Comparison of ENCODE assay signal across 16 mouse cellular contexts in the genomic region with DNA sequence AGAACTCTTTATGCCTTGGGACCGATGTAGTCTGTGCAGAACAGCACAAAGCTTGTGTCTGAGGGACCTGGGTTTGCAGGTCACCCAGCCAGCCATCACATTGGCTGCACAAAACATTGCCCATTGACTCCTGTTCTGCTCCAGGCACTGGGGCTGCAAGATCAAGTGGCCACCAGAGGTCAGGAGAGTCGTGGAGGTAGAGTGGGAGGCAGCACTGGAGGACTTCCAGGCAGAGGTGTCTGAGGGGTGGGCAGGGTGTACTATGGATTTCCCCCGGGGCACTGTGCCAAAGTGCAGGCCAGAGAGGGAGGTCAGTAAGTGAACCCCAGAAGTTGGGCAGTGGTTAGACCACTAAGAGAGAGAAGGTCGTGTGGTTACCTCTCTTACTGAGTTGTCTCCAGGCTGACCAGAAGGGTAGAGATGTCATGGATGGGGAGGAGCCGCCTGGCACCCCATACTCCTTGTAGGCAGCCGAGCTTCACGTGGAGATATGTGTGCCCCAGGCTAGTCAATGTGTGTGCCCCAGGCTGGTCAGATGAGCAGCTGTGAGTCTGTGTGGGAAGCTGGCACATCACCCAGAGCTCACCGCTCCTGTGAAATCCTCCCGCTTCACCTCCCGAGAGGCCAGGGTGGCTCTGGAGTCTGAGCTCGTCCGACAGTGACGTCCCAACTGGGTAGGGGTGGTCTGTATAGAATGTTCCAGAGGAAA. TPM values are rescaled to one million over a fixed set of nuclear protein-coding genes. Genes with fewer than 3 reads are reported as not detected.
DNase-seq lines count a peak whose midpoint lies in the region; ATAC-seq and TF ChIP-seq lines count a peak whose summit lies in the region.
"Had no signal": no experiment of that assay in that cellular context is flagged by ENCODE, and none has a peak within 500 bp of the region (broad histone marks: within the 10 kb centered on the region; RNA-seq: fewer than 3 reads in every experiment).

No protein-coding gene starts in this region.

- TF ChIP-seq CTCF in forebrain, postnatal 0 days (IDR thresholded peaks at IDR 0.05; ENCODE audit: low read depth), result 0 out of 2 replicates have a peak, but pooled peaks have one; percentile 6
- peak; percentile 23; the same call in 1 of the 2 replicates for TF ChIP-seq CTCF in lung, embryonic 14.5 days (IDR thresholded peaks at IDR 0.05; ENCODE audit: low read depth)
- no peak for TF ChIP-seq CTCF in cortical plate, adult 2 months (IDR thresholded peaks at IDR 0.05; ENCODE audit: extremely low read depth, insufficient read depth, low read length)

- H3K4me2 ChIP-seq in forebrain, postnatal 0 days (ENCODE audit: low read depth), result no peak overlapping the region
- H3K4me2 ChIP-seq in forebrain, embryonic 13.5 days, result no peak overlapping the region
- no peak overlapping the region for H3K4me2 ChIP-seq in lung, embryonic 14.5 days
- H3K4me2 ChIP-seq: heart, embryonic 15.5 days; stomach, embryonic 15.5 days had no signal

- ATAC-seq in forebrain, postnatal 0 days, result no peak
- no peak for ATAC-seq in forebrain, embryonic 13.5 days
- ATAC-seq in lung, embryonic 14.5 days (ENCODE audit: insufficient read depth), result no peak

- H3K36me3 ChIP-seq in forebrain, postnatal 0 days (ENCODE audit: insufficient read depth), result peaks cover 34% of the 10 kb centered on the region
- H3K36me3 ChIP-seq in forebrain, embryonic 13.5 days (ENCODE audit: poor library complexity, severe bottlenecking), result peaks cover 64% of the 10 kb centered on the region
- H3K36me3 ChIP-seq in lung, embryonic 14.5 days (ENCODE audit: insufficient read depth), result no peaks in the 10 kb centered on the region
- H3K36me3 ChIP-seq: G1E; heart, embryonic 15.5 days; stomach, embryonic 15.5 days had no signal

- no peaks in the 10 kb centered on the region for H3K27me3 ChIP-seq in forebrain, postnatal 0 days (ENCODE audit: insufficient read depth, low read length)
- no peaks in the 10 kb centered on the region for H3K27me3 ChIP-seq in forebrain, embryonic 13.5 days
- no peaks in the 10 kb centered on the region for H3K27me3 ChIP-seq in lung, embryonic 14.5 days (ENCODE audit: insufficient read depth, low read length)
- H3K27me3 ChIP-seq: heart, embryonic 15.5 days; stomach, embryonic 15.5 days had no signal

- WGBS in forebrain, postnatal 0 days, result 83% methylated on average over 13 of the region's 13 CpGs
- WGBS in forebrain, embryonic 13.5 days, result 86% methylated on average over 13 of the region's 13 CpGs
- WGBS in lung, embryonic 14.5 days, result 75% methylated on average over 13 of the region's 13 CpGs

- no peaks in the 10 kb centered on the region for H3K9me3 ChIP-seq in forebrain, postnatal 0 days (ENCODE audit: low read length)
- H3K9me3 ChIP-seq in forebrain, embryonic 13.5 days (replicated peaks), result no peaks in the 10 kb centered on the region
- no peaks in the 10 kb centered on the region for H3K9me3 ChIP-seq in lung, embryonic 14.5 days (ENCODE audit: low read depth, low read length)
- H3K9me3 ChIP-seq: G1E; heart, embryonic 15.5 days; stomach, embryonic 15.5 days had no signal

- TF ChIP-seq POLR2A in cortical plate, adult 2 months (IDR thresholded peaks at IDR 0.05; ENCODE audit: extremely low read depth, insufficient read depth, low read length), result no peak

- no peak overlapping the region for H3K4me3 ChIP-seq in forebrain, postnatal 0 days (ENCODE audit: low read depth, low read length)
- no peak overlapping the region for H3K4me3 ChIP-seq in forebrain, embryonic 13.5 days
- H3K4me3 ChIP-seq in lung, embryonic 14.5 days (ENCODE audit: low read depth, low read length), result no peak overlapping the region
- no peak overlapping the region; the same call in 1 of the 2 replicates for H3K4me3 ChIP-seq in cortical plate, adult 2 months (ENCODE audit: insufficient read depth, low read length)
- H3K4me3 ChIP-seq: heart, embryonic 15.5 days; stomach, embryonic 15.5 days had no signal

- H3K4me1 ChIP-seq in forebrain, postnatal 0 days (ENCODE audit: insufficient read depth), result no peaks in the 10 kb centered on the region; the same call in 1 of the 2 replicates
- no peaks in the 10 kb centered on the region for H3K4me1 ChIP-seq in forebrain, embryonic 13.5 days
- no peaks in the 10 kb centered on the region for H3K4me1 ChIP-seq in lung, embryonic 14.5 days (ENCODE audit: insufficient read depth)
- peaks cover 14% of the 10 kb centered on the region for H3K4me1 ChIP-seq in cortical plate, adult 2 months (ENCODE audit: control insufficient read depth, insufficient read depth, low read length)
- H3K4me1 ChIP-seq: stomach, embryonic 15.5 days had no signal

- H3K9ac ChIP-seq in forebrain, postnatal 0 days, result no peak overlapping the region
- no peak overlapping the region for H3K9ac ChIP-seq in forebrain, embryonic 13.5 days
- no peak overlapping the region for H3K9ac ChIP-seq in lung, embryonic 14.5 days
- H3K9ac ChIP-seq: heart, embryonic 15.5 days; stomach, embryonic 15.5 days had no signal

- H3K27ac ChIP-seq in forebrain, postnatal 0 days (ENCODE audit: low read depth, low read length), result no peak overlapping the region
- H3K27ac ChIP-seq in forebrain, embryonic 13.5 days, result no peak overlapping the region
- H3K27ac ChIP-seq in lung, embryonic 14.5 days (ENCODE audit: low read depth), result no peak overlapping the region
- peak overlapping the region; percentile 25; the same call in 1 of the 2 replicates for H3K27ac ChIP-seq in cortical plate, adult 2 months (ENCODE audit: insufficient read depth, low read length)
- H3K27ac ChIP-seq: heart, embryonic 15.5 days; stomach, embryonic 15.5 days had no signal

- DNase-seq in forebrain, postnatal 0 days, result no peak
- DNase-seq in lung, embryonic 14.5 days, result peak; percentile 7
- DNase-seq in lung, postnatal 10 days, result no peak
- DNase-seq in NIH3T3 (ENCODE audit: low read depth), result peak; percentile 57
- DNase-seq in left cerebral cortex, adult 18-20 months (ENCODE audit: low spot score in 2 of 2), result no peak
- no peak for DNase-seq in layer of hippocampus, postnatal 25 days (ENCODE audit: extremely low spot score in 1 of 2, low spot score in 1 of 2)
- DNase-seq: adrenal gland, postnatal 14 days; kidney, adult 9 months; right cerebral cortex, adult 18-20 months had no signal

RNA-seq across cellular contexts. Expression of a gene that starts 37.0 kb away (rescaled TPM):
- 0.08 and 0.33 TPM in 2 replicates for total RNA-seq in forebrain, postnatal 0 days (2014; rRNA removed)
- polyA plus RNA-seq in forebrain, postnatal 0 days (2015; fragmentation: Nextera tagmentation; extraction: Ambion mirVana), result 0.08 and 0.15 TPM in 2 replicates
- 0.09 and 0.15 TPM in 2 replicates for polyA plus RNA-seq in forebrain, embryonic 13.5 days (2015; fragmentation: Nextera tagmentation; extraction: Ambion mirVana)
- polyA plus RNA-seq in lung, embryonic 14.5 days (2014; fragmentation: Nextera tagmentation; extraction: Ambion mirVana), result 0.09 TPM in 1 of 2 replicates, not detected in the other
- 0.11 and 0.13 TPM in 2 replicates for polyA plus RNA-seq in cortical plate, adult 2 months (2012; rRNA removed)
- under 1 TPM in 1 of 2 experiments, not detected in 1; 0.19 TPM for total RNA-seq in left cerebral cortex, adult 18-20 months (2021)
- total RNA-seq in layer of hippocampus, postnatal 25 days (2021), result not detected
- polyA plus RNA-seq: embryonic facial prominence, embryonic 14.5 days; G1E had no signal

RNA-seq across cellular contexts. Expression of a gene that starts 48.2 kb away (rescaled TPM):
- 0.15 and 0.33 TPM in 2 replicates for total RNA-seq in forebrain, postnatal 0 days (2014; rRNA removed)
- 0.16 and 0.25 TPM in 2 replicates for polyA plus RNA-seq in forebrain, postnatal 0 days (2015; fragmentation: Nextera tagmentation; extraction: Ambion mirVana)
- 0.35 TPM in 2 replicates for polyA plus RNA-seq in forebrain, embryonic 13.5 days (2015; fragmentation: Nextera tagmentation; extraction: Ambion mirVana)
- polyA plus RNA-seq in lung, embryonic 14.5 days (2014; fragmentation: Nextera tagmentation; extraction: Ambion mirVana), result 0.88 and 1.1 TPM in 2 replicates
- polyA plus RNA-seq in cortical plate, adult 2 months (2012; rRNA removed), result 0.06 TPM in 1 of 2 replicates, not detected in the other
- total RNA-seq in left cerebral cortex, adult 18-20 months (2021), result not detected
- not detected for total RNA-seq in layer of hippocampus, postnatal 25 days (2021)
- total RNA-seq: left cerebral cortex, adult 8-10 months had no signal
- polyA plus RNA-seq: G1E had no signal

Comparison
In these comparisons a context has a peak if more than half of its experiments do, and no peak if none do; other contexts are left out.
1. DNase-seq: peak in lung, embryonic 14.5 days (single experiment) and NIH3T3 (single experiment); none in forebrain, postnatal 0 days (single experiment), lung, postnatal 10 days (single experiment), left cerebral cortex, adult 18-20 months (0 of 2) and layer of hippocampus, postnatal 25 days (0 of 2).